Mouse (Mus musculus): ENCODE results near the gene Ahdc1. TPM values are rescaled to one million over a fixed set of nuclear protein-coding genes. Genes with fewer than 3 reads are reported as not detected.

The Ahdc1 gene
- polyA plus RNA-seq, 1 experiment, result 25.8 TPM

DNA sequence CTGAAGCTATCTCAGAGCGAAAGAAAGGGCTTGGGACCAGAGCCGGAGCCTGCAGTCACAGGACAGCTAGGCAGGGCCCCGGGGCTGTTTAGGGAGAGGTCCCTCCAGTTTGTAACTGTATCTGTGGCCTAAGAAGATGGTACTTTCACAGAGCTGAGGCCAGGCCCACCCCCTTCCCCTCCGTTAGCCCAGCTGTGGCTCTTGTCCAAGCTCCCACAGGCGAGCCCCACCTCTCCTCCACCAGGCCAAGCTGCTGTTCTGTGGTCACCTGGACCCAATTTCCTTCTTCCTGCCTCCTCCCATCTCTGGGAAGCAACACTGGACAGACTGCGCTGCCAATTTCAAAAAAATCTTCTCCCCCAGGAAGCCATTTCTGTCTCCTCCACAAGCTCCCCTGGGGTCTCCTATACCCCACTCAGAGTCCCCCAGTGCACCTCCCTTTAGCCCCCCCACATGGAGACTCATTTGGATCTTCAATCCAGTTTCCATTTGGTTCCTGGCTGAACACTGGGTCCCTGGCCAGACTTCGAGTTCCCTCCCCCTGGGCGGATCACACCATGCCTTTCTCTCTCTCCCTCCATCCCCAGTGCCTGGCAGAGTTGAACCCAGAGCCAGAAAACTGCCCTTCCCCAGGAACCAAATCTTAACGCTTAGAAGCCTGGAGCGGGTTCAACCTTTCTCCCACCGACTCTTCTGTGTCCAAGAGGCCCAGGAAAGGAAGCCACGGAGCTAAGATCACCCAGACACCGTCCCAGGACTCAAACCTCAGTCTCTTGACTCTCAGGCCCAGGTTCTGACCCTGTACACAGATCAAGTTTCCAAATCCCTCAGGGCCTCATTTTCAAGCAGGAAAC lies 97.6 kb downstream of the Ahdc1 start:
- TF ChIP-seq POLR2A (IDR thresholded peaks at IDR 0.05; ENCODE audit: borderline replicate concordance, extremely low read depth, low read depth, low read length) (no peak), CTCF (IDR thresholded peaks at IDR 0.05; ENCODE audit: insufficient read depth, low read length) (no peak)
- no peak for DNase-seq
- no peak overlapping the region for H3K4me3 ChIP-seq (replicated peaks; ENCODE audit: extremely low read depth, low read depth, low read length)
- WGBS, result 59% methylated on average over 13 of the region's 13 CpGs
- H3K4me1 ChIP-seq (ENCODE audit: control insufficient read depth, insufficient read depth, low read length), result peaks cover 14% of the 10 kb centered on the region

DNA sequence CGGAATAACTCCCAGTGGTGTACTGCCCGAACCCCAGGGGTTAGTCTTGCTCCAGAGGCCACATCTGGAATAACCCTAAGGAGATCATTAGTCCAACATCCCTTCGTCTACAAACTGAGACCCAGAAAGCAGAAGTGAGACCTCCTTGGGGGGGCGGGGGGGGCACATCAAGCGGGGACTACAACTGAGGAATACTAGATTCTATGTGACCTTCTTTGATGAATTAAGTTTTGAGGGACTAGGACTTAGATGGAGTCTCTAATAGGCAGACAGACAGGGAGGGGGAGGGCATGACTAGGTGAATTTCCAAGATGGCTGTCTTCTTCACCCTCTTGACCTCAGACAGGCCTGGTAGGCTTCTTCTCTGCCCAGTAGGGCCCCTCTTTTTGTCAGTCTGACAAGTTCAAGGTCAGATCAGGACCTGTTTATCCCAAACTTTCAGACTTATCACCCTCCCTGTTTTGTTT lies 98.3 kb downstream of the Ahdc1 start:
- WGBS, result 73% methylated on average over 5 of the region's 5 CpGs
- H3K4me1 ChIP-seq (ENCODE audit: control insufficient read depth, insufficient read depth, low read length), result peaks cover 14% of the 10 kb centered on the region
- no peak for DNase-seq
- no peak overlapping the region for H3K4me3 ChIP-seq (replicated peaks; ENCODE audit: extremely low read depth, low read depth, low read length)
- TF ChIP-seq POLR2A (IDR thresholded peaks at IDR 0.05; ENCODE audit: borderline replicate concordance, extremely low read depth, low read depth, low read length) (no peak), CTCF (IDR thresholded peaks at IDR 0.05; ENCODE audit: insufficient read depth, low read length) (no peak)

DNA sequence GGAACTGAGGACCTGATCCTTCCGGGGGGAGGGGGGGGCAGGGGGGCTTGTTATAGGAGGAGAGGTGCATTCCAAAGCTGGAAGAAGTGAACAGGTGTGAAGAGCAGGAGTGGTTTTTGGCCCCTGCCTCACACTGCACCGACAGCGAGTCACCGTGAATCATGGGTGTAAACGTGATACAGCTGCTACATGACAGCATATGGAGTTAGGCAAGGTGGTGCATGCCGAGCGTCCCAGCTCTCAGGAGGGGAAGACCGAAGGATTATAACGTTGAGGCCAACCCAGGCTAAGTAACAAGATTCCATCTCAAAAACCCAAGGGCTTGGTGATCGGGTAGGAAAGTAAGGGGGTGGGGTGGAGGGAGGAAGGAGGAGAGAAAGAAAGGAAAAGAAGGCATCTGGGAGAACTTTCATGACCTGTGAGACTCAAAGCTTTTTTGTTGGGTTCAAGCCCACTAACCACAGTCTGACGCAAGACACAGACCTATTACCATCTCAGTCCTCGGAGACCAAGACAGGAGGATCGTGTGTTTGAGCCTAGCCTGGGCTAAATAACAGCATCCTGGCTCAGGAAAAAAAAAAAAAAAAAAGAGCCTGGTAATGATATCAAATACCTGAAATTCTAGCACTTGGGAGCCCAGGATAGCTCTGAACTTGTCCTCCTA lies 101.2 kb downstream of the Ahdc1 start:
- WGBS, result 48% methylated on average over 13 of the region's 13 CpGs
- peaks cover 20% of the 10 kb centered on the region for H3K4me1 ChIP-seq (ENCODE audit: control insufficient read depth, insufficient read depth, low read length)
- no peak for TF ChIP-seq CTCF (IDR thresholded peaks at IDR 0.05; ENCODE audit: insufficient read depth, low read length)
- no peak for TF ChIP-seq POLR2A (IDR thresholded peaks at IDR 0.05; ENCODE audit: borderline replicate concordance, extremely low read depth, low read depth, low read length)
- H3K4me3 ChIP-seq (replicated peaks; ENCODE audit: extremely low read depth, low read depth, low read length), result no peak overlapping the region
- no peak for DNase-seq

DNA sequence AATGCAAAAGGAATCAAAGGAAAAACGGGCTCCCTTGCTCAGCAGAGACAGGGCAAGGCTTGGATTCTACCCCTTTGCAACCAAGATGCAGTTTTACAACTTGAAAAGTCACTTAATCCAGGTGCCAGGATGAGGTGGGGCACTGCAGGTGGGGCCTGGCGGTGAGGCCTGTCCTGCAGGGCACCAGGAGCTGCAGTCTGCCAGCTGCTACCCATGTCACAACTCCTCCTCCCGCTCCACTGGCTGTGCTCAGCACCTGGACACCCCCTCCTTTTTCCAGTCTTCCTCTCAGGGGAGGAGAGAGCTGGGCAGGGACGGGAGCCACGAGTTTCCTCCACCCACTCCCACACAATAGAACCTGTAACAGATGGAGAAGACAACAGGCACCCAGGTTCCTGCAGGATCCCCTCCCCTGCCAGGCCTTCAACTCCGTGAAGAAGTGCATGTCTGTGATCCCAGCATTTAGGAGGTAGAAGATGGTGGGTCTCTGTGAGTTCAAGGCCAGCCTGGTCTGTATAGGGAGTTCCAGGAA lies 102.4 kb downstream of the Ahdc1 start:
- peaks cover 16% of the 10 kb centered on the region for H3K4me1 ChIP-seq (ENCODE audit: control insufficient read depth, insufficient read depth, low read length)
- DNase-seq, result no peak
- no peak overlapping the region for H3K4me3 ChIP-seq (replicated peaks; ENCODE audit: extremely low read depth, low read depth, low read length)
- no peak for TF ChIP-seq CTCF (IDR thresholded peaks at IDR 0.05; ENCODE audit: insufficient read depth, low read length)
- TF ChIP-seq POLR2A (IDR thresholded peaks at IDR 0.05; ENCODE audit: borderline replicate concordance, extremely low read depth, low read depth, low read length), result no peak
- WGBS, result 50% methylated on average over 6 of the region's 6 CpGs

DNA sequence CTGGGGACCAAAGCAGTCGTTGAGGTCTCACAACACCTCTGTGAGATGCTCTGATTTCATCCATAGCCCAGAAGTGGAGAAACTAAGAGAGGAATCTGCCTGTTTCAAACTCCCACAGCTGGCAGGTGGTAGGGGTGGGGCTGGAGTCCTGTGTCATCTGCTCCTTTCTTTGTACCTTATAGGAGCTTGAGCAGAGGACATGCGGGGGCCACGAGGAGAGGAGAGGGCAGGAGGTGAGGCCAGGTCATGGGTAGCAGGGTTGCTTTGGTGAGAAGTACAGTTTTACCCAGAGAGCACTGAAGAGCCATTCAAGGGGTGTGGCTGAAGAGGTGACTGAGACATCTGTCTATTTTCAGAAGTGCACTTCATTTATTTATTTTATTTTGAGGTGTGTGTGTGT lies 103.7 kb downstream of the Ahdc1 start:
- H3K4me3 ChIP-seq (replicated peaks; ENCODE audit: extremely low read depth, low read depth, low read length), result no peak overlapping the region
- 71% methylated on average over 3 of the region's 3 CpGs for WGBS
- no peak for TF ChIP-seq CTCF (IDR thresholded peaks at IDR 0.05; ENCODE audit: insufficient read depth, low read length)
- TF ChIP-seq POLR2A (IDR thresholded peaks at IDR 0.05; ENCODE audit: borderline replicate concordance, extremely low read depth, low read depth, low read length), result no peak
- peaks cover 14% of the 10 kb centered on the region for H3K4me1 ChIP-seq (ENCODE audit: control insufficient read depth, insufficient read depth, low read length)
- no peak for DNase-seq

DNA sequence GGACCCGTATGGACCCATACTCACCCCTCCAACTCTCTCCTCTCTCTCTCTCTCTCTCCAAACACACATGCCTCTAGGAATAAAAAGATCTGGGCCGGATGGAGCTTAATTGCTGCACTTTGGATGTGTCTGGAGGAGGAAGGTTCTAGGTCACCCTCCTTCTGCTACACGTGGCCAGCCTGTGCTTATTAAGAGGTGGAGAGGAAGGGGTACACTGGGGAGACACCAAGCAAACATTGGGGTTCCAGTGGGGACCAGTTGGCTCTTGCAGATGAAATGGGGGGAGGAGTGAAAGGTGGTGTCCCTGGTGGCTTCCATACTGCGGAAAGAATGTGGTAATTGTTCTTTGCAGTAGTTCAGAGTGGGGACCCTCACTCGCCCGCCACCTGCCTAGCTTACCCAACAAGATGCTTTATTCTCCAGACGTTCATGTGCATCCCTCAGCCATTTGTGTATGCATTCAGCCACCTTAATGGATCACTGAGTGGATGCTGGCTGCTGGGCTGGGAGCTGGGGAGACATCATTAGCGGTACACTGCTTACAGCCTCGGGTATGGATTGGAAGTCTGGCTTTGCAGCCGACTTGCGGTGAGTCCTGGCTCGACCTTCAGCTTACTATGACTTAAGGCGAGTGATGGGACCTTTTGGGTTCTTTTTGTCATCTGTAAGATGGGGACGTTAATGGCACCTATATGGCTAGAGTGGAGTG lies 104.8 kb downstream of the Ahdc1 start:
- Histone ChIP-seq H3K4me3 (replicated peaks; ENCODE audit: extremely low read depth, low read depth, low read length) (no peak overlapping the region), H3K4me1 (ENCODE audit: control insufficient read depth, insufficient read depth, low read length) (peaks cover 14% of the 10 kb centered on the region)
- no peak for DNase-seq
- WGBS, result 85% methylated on average over 14 of the region's 14 CpGs
- TF ChIP-seq CTCF (IDR thresholded peaks at IDR 0.05; ENCODE audit: insufficient read depth, low read length), result no peak
- TF ChIP-seq POLR2A (IDR thresholded peaks at IDR 0.05; ENCODE audit: borderline replicate concordance, extremely low read depth, low read depth, low read length), result no peak

DNA sequence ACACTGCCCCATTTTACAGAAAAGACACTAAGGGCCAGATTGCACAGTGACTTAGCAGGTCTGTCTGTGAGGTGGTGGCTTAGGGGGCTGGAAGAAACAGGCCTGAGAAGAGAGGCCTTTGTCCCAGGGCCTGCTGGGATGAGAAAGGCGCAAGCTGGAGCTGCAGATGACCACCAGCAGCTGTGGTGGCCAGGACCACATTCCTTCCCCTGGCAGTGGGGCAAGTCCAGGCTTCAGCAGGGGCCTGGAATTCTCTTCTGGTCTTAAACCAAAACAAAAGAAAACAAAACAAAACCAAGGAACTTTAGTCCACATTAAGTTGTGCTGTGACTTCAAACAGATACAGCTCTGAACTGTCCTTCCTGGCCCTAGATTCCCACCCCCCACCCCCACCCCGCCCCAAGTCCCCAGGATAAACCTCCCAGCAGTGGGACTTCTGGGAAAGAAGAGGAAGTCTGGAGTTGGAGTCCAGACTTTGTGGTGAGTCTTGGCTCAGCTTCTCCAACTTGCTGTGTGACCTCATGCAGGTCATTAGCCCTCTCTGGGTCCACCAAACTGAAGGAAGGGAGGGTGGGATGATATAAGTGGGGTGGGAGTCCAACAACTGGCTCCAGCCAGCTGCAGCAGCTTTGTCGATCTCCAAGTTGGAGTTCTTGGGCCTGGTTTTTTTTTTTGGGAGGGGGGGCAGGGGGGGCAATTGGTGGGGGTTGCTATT lies 105.9 kb downstream of the Ahdc1 start:
- no peak for TF ChIP-seq CTCF (IDR thresholded peaks at IDR 0.05; ENCODE audit: insufficient read depth, low read length)
- no peak for TF ChIP-seq POLR2A (IDR thresholded peaks at IDR 0.05; ENCODE audit: borderline replicate concordance, extremely low read depth, low read depth, low read length)
- no peak for DNase-seq
- H3K4me1 ChIP-seq (ENCODE audit: control insufficient read depth, insufficient read depth, low read length), result peaks cover 14% of the 10 kb centered on the region
- WGBS, result 33% methylated on average over 3 of the region's 3 CpGs
- no peak overlapping the region for H3K4me3 ChIP-seq (replicated peaks; ENCODE audit: extremely low read depth, low read depth, low read length)

DNA sequence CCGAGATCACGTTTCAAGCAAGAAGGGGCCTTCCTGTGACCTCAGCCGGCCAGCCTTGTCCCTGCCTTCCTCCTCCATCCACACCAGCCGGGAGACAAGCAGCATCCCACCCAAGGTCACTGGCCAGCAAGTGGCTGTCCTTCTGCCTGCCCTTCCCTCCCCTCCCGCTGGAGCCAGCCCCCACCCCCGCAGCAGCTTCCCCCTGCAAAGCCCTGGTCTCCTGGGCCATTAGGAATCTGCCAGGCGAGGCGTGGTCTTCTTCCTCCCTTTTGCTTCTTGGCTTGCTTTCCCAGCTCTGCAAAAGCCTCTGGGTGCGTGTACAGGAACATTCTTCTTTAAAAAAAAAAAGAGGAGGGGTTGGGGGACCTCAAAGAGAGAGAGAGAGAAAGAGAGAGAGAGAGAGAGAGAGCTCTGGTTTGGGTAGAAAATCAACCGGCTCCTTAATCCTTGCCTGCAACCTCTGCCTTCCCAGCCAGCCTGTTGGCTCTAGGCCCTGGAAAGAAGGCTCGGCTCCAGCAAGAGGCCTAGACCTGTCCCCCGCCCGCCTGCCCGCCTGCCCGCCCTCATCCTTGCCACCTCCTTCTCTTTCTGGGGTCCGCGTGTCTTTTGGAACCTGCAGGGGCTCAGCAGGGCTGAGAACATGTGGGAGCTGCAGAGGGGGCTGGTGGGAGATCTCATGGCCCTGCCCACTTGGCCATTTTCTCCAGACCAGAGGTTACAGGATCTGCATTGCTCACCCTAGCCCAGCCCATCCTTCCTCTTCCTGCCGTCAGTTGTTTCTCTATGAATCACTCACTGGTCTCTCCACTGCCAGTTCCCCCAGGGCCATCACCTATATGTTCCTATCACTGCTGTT lies 106.7 kb downstream of the Ahdc1 start:
- peak; percentile 67 for DNase-seq
- TF ChIP-seq POLR2A (IDR thresholded peaks at IDR 0.05; ENCODE audit: borderline replicate concordance, extremely low read depth, low read depth, low read length) (peak; percentile 64; the same call in 1 of the 2 replicates), CTCF (IDR thresholded peaks at IDR 0.05; ENCODE audit: insufficient read depth, low read length) (no peak)
- peak overlapping the region; percentile 6 for H3K4me3 ChIP-seq (replicated peaks; ENCODE audit: extremely low read depth, low read depth, low read length)
- WGBS, result 19% methylated on average over 18 of the region's 18 CpGs
- peaks cover 16% of the 10 kb centered on the region for H3K4me1 ChIP-seq (ENCODE audit: control insufficient read depth, insufficient read depth, low read length)

All from lung, adult 2 months (tissue).